Mouse (Mus musculus): ENCODE measurements at regions not wholly inside any gene's neighbourhood (a gene's known extent, or its start where the extent isn't known, plus 50 kb on each side); places are given as distances from the start of the nearest gene placed in this dataset.

DNA sequence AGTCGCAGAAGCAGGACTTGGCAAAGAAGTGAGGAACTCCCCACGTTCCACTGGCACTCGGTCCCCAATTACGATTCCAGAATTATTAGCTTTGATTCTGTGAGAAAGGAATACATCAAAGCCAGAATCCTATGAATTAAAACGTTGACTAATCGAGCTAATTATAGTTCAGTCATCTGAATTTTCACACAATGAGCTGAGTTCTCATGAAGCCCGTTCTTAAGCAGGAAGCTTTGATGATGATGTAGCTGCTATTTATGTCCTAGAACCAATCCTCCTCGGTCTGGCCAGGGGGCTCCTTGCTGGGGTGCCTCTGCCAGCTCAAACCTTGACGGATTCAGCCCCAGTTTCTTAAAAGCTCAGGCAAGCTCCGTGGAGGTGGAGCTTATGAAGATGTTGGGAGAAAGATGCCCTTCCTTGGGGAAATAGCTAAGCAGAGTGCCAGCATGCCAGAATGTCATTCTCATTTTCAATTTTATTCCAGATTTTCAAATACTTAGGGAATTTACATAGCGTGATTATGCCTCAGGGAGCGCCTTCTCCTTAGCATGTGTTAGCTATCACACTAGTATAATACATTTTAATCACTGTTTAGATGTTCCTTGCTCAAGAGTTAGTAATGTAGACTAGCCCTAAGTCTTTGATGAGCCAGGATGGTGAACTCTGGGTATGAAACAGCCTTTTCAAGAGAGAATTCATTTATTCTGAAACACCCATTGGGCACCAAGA lies 65.5 kb upstream of the Ppm1b start:
- DNase-seq, result no peak

GRCm38 (mm10) chr17:84893273-84894033 lies 63.1 kb upstream of the Ppm1b start:
- DNase-seq, result no peak

GRCm38 (mm10) chr17:84895526-84895925 lies 61.0 kb upstream of the Ppm1b start:
- DNase-seq, result no peak

- no peak for DNase-seq
Measured at GRCm38 (mm10) chr17:84896572-84896971, 60.0 kb upstream of the Ppm1b start.

GRCm38 (mm10) chr17:84898407-84898806 lies 58.1 kb upstream of the Ppm1b start:
- no peak for DNase-seq

GRCm38 (mm10) chr17:84903625-84904337 lies 52.8 kb upstream of the Ppm1b start:
- peak; percentile 10 for DNase-seq
